Mouse (Mus musculus): ENCODE data around the gene Gm38392.

Gm38392 gene

GRCm38 (mm10) chr3:88237556-88238194, 49.3 kb downstream of the Gm38392 start:
- in situ Hi-C loops (cut with MboI; ENCODE audit: low sequenced_read_pairs), result no loop called here

GRCm38 (mm10) chr3:88237161-88237555, 49.9 kb downstream of the Gm38392 start:
- in situ Hi-C loops (cut with MboI; ENCODE audit: low sequenced_read_pairs), result no loop called here

- in situ Hi-C loops (cut with MboI; ENCODE audit: low sequenced_read_pairs), result no loop called here
These were observed 51.4 kb downstream of the Gm38392 start for GRCm38 (mm10) chr3:88235616-88236015.

- in situ Hi-C loops (cut with MboI; ENCODE audit: low sequenced_read_pairs), result no loop called here
These were observed 51.8 kb downstream of the Gm38392 start for GRCm38 (mm10) chr3:88235216-88235615.

GRCm38 (mm10) chr3:88234041-88234440, 53.0 kb downstream of the Gm38392 start:
- in situ Hi-C loops (cut with MboI; ENCODE audit: low sequenced_read_pairs), result no loop called here

- in situ Hi-C loops (cut with MboI; ENCODE audit: low sequenced_read_pairs), result no loop called here
These were observed 54.0 kb downstream of the Gm38392 start for GRCm38 (mm10) chr3:88232851-88233649.

- in situ Hi-C loops (cut with MboI; ENCODE audit: low sequenced_read_pairs), result no loop called here
These were observed 54.7 kb downstream of the Gm38392 start for GRCm38 (mm10) chr3:88232301-88232702.

- in situ Hi-C loops (cut with MboI; ENCODE audit: low sequenced_read_pairs), result no loop called here
These were observed 55.9 kb downstream of the Gm38392 start for GRCm38 (mm10) chr3:88231061-88231641.

- in situ Hi-C loops (cut with MboI; ENCODE audit: low sequenced_read_pairs), result no loop called here
These were observed 56.6 kb downstream of the Gm38392 start for GRCm38 (mm10) chr3:88230262-88231047.

- in situ Hi-C loops (cut with MboI; ENCODE audit: low sequenced_read_pairs), result no loop called here
These were observed 57.5 kb downstream of the Gm38392 start for GRCm38 (mm10) chr3:88229526-88229925.

- in situ Hi-C loops (cut with MboI; ENCODE audit: low sequenced_read_pairs), result no loop called here
These were observed 58.1 kb downstream of the Gm38392 start for GRCm38 (mm10) chr3:88228906-88229305.

GRCm38 (mm10) chr3:88227976-88228375, 59.0 kb downstream of the Gm38392 start:
- in situ Hi-C loops (cut with MboI; ENCODE audit: low sequenced_read_pairs), result no loop called here

GRCm38 (mm10) chr3:88227260-88227659, 59.8 kb downstream of the Gm38392 start:
- in situ Hi-C loops (cut with MboI; ENCODE audit: low sequenced_read_pairs), result no loop called here

- in situ Hi-C loops (cut with MboI; ENCODE audit: low sequenced_read_pairs), result no loop called here
These were observed 60.7 kb downstream of the Gm38392 start for GRCm38 (mm10) chr3:88226101-88226845.

- in situ Hi-C loops (cut with MboI; ENCODE audit: low sequenced_read_pairs), result no loop called here
These were observed 62.1 kb downstream of the Gm38392 start for GRCm38 (mm10) chr3:88224929-88225328.

- in situ Hi-C loops (cut with MboI; ENCODE audit: low sequenced_read_pairs), result no loop called here
These were observed 64.6 kb downstream of the Gm38392 start for GRCm38 (mm10) chr3:88222446-88222845.

GRCm38 (mm10) chr3:88221519-88222390, 65.3 kb downstream of the Gm38392 start:
- in situ Hi-C loops (cut with MboI; ENCODE audit: low sequenced_read_pairs), result no loop called here

GRCm38 (mm10) chr3:88220842-88221241, 66.2 kb downstream of the Gm38392 start:
- in situ Hi-C loops (cut with MboI; ENCODE audit: low sequenced_read_pairs), result no loop called here

GRCm38 (mm10) chr3:88219940-88220339, 67.1 kb downstream of the Gm38392 start:
- in situ Hi-C loops (cut with MboI; ENCODE audit: low sequenced_read_pairs), result no loop called here

GRCm38 (mm10) chr3:88217679-88218078, 69.3 kb downstream of the Gm38392 start:
- in situ Hi-C loops (cut with MboI; ENCODE audit: low sequenced_read_pairs), result no loop called here

Measured in CH12F3 (cell line).